Mouse (Mus musculus): Measurements from ENCODE around the gene Dnm1l. TPM values are rescaled to one million over a fixed set of nuclear protein-coding genes. Genes with fewer than 3 reads are reported as not detected.

Gene Dnm1l
- polyA plus RNA-seq, 1 experiment from 2014 or later, result 54.4 TPM

- no peaks in the 10 kb centered on the region for H3K4me1 ChIP-seq
- no peak overlapping the region for H3K9ac ChIP-seq
- H3K9me3 ChIP-seq, result no peaks in the 10 kb centered on the region
- H3K4me3 ChIP-seq, result no peak overlapping the region
- no peaks in the 10 kb centered on the region for H3K27me3 ChIP-seq
- WGBS, result 37% methylated on average over 3 of the region's 3 CpGs
- no peak overlapping the region for H3K27ac ChIP-seq
- no peak for ATAC-seq (ENCODE audit: insufficient number of reproducible peaks, low FRiP score, low TSS enrichment, low read depth)
- H3K36me3 ChIP-seq, result no peaks in the 10 kb centered on the region
- no peak overlapping the region for H3K4me2 ChIP-seq
These were observed 85.8 kb downstream of the Dnm1l start for GRCm38 (mm10) chr16:16272978-16273377.

GRCm38 (mm10) chr16:16262436-16262835, 96.3 kb downstream of the Dnm1l start:
- Histone ChIP-seq H3K27me3 (no peaks in the 10 kb centered on the region), H3K4me1 (no peaks in the 10 kb centered on the region), H3K4me3 (no peak overlapping the region), H3K4me2 (no peak overlapping the region), H3K27ac (no peak overlapping the region), H3K9ac (no peak overlapping the region), H3K36me3 (no peaks in the 10 kb centered on the region), H3K9me3 (no peaks in the 10 kb centered on the region)
- ATAC-seq (ENCODE audit: insufficient number of reproducible peaks, low FRiP score, low TSS enrichment, low read depth), result no peak
- 89% methylated on average over 3 of the region's 3 CpGs for WGBS

Other genes with a start within 250 kb of the Dnm1l start
- 1.7 and 2.2 TPM in 2 replicates for gene Pkp2, start 145.6 kb downstream of the Dnm1l start, polyA plus RNA-seq (2015; fragmentation: Nextera tagmentation; extraction: Ambion mirVana)
- gene Yars2, start 56.0 kb downstream of the Dnm1l start, polyA plus RNA-seq (2015; fragmentation: Nextera tagmentation; extraction: Ambion mirVana), result 24.9 and 28.8 TPM in 2 replicates
- 5.6 and 6.5 TPM in 2 replicates for gene Fgd4, start 241.6 kb upstream of the Dnm1l start, polyA plus RNA-seq (2015; fragmentation: Nextera tagmentation; extraction: Ambion mirVana)